Mouse (Mus musculus): ENCODE measurements around the gene Wbp2nl.
A peak's percentile ranks its signal among the peaks of the same experiment; 100 is the strongest.

The Wbp2nl gene

GRCm38 (mm10) chr15:82317839-82318238 lies 19.1 kb downstream of the Wbp2nl start:
- DNase-seq (ENCODE audit: low read depth, low spot score): no peak

GRCm38 (mm10) chr15:82319613-82320012 lies 20.9 kb downstream of the Wbp2nl start:
- no peak for DNase-seq (ENCODE audit: low read depth, low spot score)

- no peak for DNase-seq (ENCODE audit: low read depth, low spot score)
Observed at GRCm38 (mm10) chr15:82322195-82322594, 23.4 kb downstream of the Wbp2nl start.

GRCm38 (mm10) chr15:82325382-82325781 lies 26.6 kb downstream of the Wbp2nl start:
- DNase-seq (ENCODE audit: low read depth, low spot score): no peak

- no peak for DNase-seq (ENCODE audit: low read depth, low spot score)
Observed at GRCm38 (mm10) chr15:82335194-82335593, 36.4 kb downstream of the Wbp2nl start.

GRCm38 (mm10) chr15:82336629-82337028 lies 37.9 kb downstream of the Wbp2nl start:
- DNase-seq (ENCODE audit: low read depth, low spot score): no peak

GRCm38 (mm10) chr15:82337875-82338274 lies 39.1 kb downstream of the Wbp2nl start:
- no peak for DNase-seq (ENCODE audit: low read depth, low spot score)

- peak; percentile 97 for DNase-seq (ENCODE audit: low read depth, low spot score)
Observed at GRCm38 (mm10) chr15:82338593-82339112, 39.9 kb downstream of the Wbp2nl start, which contains the start of the genes Naga, Pheta2 and Smdt1. Naga (minus strand) TSS chr15:82338925. Pheta2 (plus strand) TSS chr15:82338942. Smdt1 (plus strand) TSS chr15:82338959.

- DNase-seq (ENCODE audit: low read depth, low spot score): no peak
Observed at GRCm38 (mm10) chr15:82339150-82339549, 40.4 kb downstream of the Wbp2nl start.

GRCm38 (mm10) chr15:82339634-82340254 lies 41.0 kb downstream of the Wbp2nl start:
- no peak for DNase-seq (ENCODE audit: low read depth, low spot score)

- DNase-seq (ENCODE audit: low read depth, low spot score): no peak
Observed at GRCm38 (mm10) chr15:82340414-82341035, 41.8 kb downstream of the Wbp2nl start.

- no peak for DNase-seq (ENCODE audit: low read depth, low spot score)
Observed at GRCm38 (mm10) chr15:82341036-82341501, 42.3 kb downstream of the Wbp2nl start.

- no peak for DNase-seq (ENCODE audit: low read depth, low spot score)
Observed at GRCm38 (mm10) chr15:82341675-82342542, 43.2 kb downstream of the Wbp2nl start.

- DNase-seq (ENCODE audit: low read depth, low spot score): no peak
Observed at GRCm38 (mm10) chr15:82342543-82342935, 43.8 kb downstream of the Wbp2nl start.

GRCm38 (mm10) chr15:82343368-82344287 lies 44.9 kb downstream of the Wbp2nl start:
- DNase-seq (ENCODE audit: low read depth, low spot score): no peak

- DNase-seq (ENCODE audit: low read depth, low spot score): no peak
Observed at GRCm38 (mm10) chr15:82344971-82345370, 46.2 kb downstream of the Wbp2nl start.

- peak; percentile 99 for DNase-seq (ENCODE audit: low read depth, low spot score)
Observed at GRCm38 (mm10) chr15:82345820-82346470, 47.2 kb downstream of the Wbp2nl start.

GRCm38 (mm10) chr15:82346580-82347302 lies 48.0 kb downstream of the Wbp2nl start:
- no peak for DNase-seq (ENCODE audit: low read depth, low spot score)

GRCm38 (mm10) chr15:82347303-82347676 lies 48.5 kb downstream of the Wbp2nl start:
- no peak for DNase-seq (ENCODE audit: low read depth, low spot score)

- no peak for DNase-seq (ENCODE audit: low read depth, low spot score)
Observed at GRCm38 (mm10) chr15:82347852-82348251, 49.1 kb downstream of the Wbp2nl start.
